Mouse (Mus musculus) limb, embryonic 14.5 days (tissue): ENCODE data around the gene Pcolce. TPM values are rescaled to one million over a fixed set of nuclear protein-coding genes. Genes with fewer than 3 reads are reported as not detected.

Experiments used
- ATAC-seq: fragments of 200-750 bp; cut with Nextera tagmentation; 2 replicates; pipeline ENCODE4 v1.8.0; 2017; ENCODE audit warnings: low read depth, moderate number of reproducible peaks, moderate TSS enrichment; ENCODE audit not compliant: low FRiP score
- DNase-seq: peaks from one replicate; pipeline ENCODE4 v3.0.0-alpha.2; 2015; ENCODE audit warnings: low spot score
- H3K27ac ChIP-seq: fragments of 300-500 bp; sonication (generic); replicated peaks from 2 replicates; pipeline ENCODE4 v1.5.1; 2014; ENCODE audit warnings: low read depth, mild to moderate bottlenecking, low read length, moderate library complexity, mixed read lengths
- H3K27me3 ChIP-seq: fragments of 300-500 bp; sonication (generic); 2 replicates; pipeline ENCODE4 v1.6.1; 2014; ENCODE audit warnings: low read length, mixed read lengths; ENCODE audit not compliant: control insufficient read depth, insufficient read depth
- H3K36me3 ChIP-seq: fragments of 300-500 bp; sonication (generic); 2 replicates; pipeline ENCODE4 v1.6.1; 2014; ENCODE audit warnings: mild to moderate bottlenecking, low read length, moderate library complexity, mixed read lengths; ENCODE audit not compliant: control insufficient read depth, insufficient read depth
- H3K4me1 ChIP-seq: fragments of 300-500 bp; sonication (generic); 2 replicates; pipeline ENCODE4 v1.6.1; 2014; ENCODE audit warnings: antibody characterized with exemption, low read length, mixed read lengths; ENCODE audit not compliant: control insufficient read depth, insufficient read depth
- H3K4me2 ChIP-seq: fragments of 300-500 bp; sonication (generic); replicated peaks from 2 replicates; pipeline ENCODE4 v1.6.1; 2014; ENCODE audit warnings: low read depth, mild to moderate bottlenecking, low read length, moderate library complexity; ENCODE audit not compliant: severe bottlenecking
- H3K4me3 ChIP-seq: fragments of 300-500 bp; sonication (generic); replicated peaks from 2 replicates; pipeline ENCODE4 v1.5.1; 2014; ENCODE audit warnings: low read length
- H3K9ac ChIP-seq: fragments of 300-500 bp; sonication (generic); 2 replicates; pipeline ENCODE4 v1.6.1; 2014; ENCODE audit warnings: mild to moderate bottlenecking, low read depth, low read length, moderate library complexity; ENCODE audit not compliant: severe bottlenecking
- H3K9me3 ChIP-seq: fragments of 300-500 bp; sonication (generic); 2 replicates; pipeline ENCODE4 v1.6.1; 2016; ENCODE audit warnings: low read length; ENCODE audit not compliant: control insufficient read depth
- POLR2A ChIP-seq: fragments of 200-500 bp; IDR thresholded peaks from 2 replicates; pipeline ENCODE4 v1.8.0; 2012; ENCODE audit warnings: inconsistent platforms, mild to moderate bottlenecking, moderate library complexity, borderline replicate concordance; ENCODE audit not compliant: insufficient read depth, insufficient read length; ENCODE audit errors: extremely low read depth
- WGBS: fragments of 180-500 bp; shearing (Covaris S2); extraction: QIAGEN DNeasy Blood & Tissue Kit; methylation state at CpG from one replicate; pipeline ENCODE4 v1.1.7; 2014; 5-methylcytosine and 5-hydroxymethylcytosine counted together
- polyA plus RNA-seq, 2 experiments: library from polyadenylated mRNA; depleted of rRNA in 1 of 2; stranded (reverse) in 1 of 2; unstranded in 1 of 2; fragments of >200 nt; fragmentation: Nextera tagmentation in 1 of 2; extraction: Ambion mirVana in 1 of 2; gene quantifications; 2 replicates each; pipeline versions ENCODE4 v1.2.1 to v1.2.3; 2012 to 2014

Pcolce gene
- polyA plus RNA-seq, 2 experiments: 227 to 267 TPM

DNA sequence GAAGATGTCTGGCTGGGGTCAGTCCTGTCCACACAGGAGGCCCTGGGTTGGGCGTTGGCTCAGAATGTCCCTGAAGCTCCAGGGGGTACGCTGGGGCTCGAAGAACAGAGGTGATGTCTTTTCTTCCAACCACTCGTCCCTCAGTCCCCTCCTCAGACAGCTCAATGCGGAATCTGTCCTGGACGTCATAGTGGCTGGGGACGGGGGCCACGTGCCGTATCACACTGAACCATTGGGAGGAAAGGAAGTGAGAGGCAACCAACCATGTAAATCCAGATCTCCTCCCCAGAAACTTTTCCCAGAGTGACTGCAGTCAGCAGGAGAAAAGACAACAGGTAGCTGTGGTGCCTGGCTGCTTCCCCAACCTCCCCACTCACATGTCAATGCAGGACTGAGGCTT is 14.0 kb downstream of the Pcolce start:
- 61% methylated on average over 9 of the region's 9 CpGs for WGBS
- no peak overlapping the region for H3K27ac ChIP-seq
- DNase-seq: no peak

GRCm38 (mm10) chr5:137598100-137598826 is 15.3 kb downstream of the Pcolce start:
- ATAC-seq (no peak), DNase-seq (no peak)
- H3K27me3 ChIP-seq: no peaks in the 10 kb centered on the region
- H3K4me2 ChIP-seq: no peak overlapping the region
- peaks cover 16% of the 10 kb centered on the region for H3K4me1 ChIP-seq
- no peak overlapping the region for H3K4me3 ChIP-seq
- no peak overlapping the region for H3K27ac ChIP-seq
- no peak overlapping the region for H3K9ac ChIP-seq
- no peaks in the 10 kb centered on the region for H3K9me3 ChIP-seq
- WGBS: 97% methylated on average over 2 of the region's 2 CpGs
- TF ChIP-seq POLR2A: no peak
- H3K36me3 ChIP-seq: 0 out of 2 replicates have a peak, but pooled peaks cover 9% of the 10 kb centered on the region

More for the DNA sequence above, 14.0 kb downstream of the Pcolce start:
- TF ChIP-seq POLR2A: no peak
- no peaks in the 10 kb centered on the region for H3K27me3 ChIP-seq
- ATAC-seq: no peak
- H3K4me2 ChIP-seq: peak overlapping the region; percentile 95
- peak overlapping the region; percentile 78 for H3K4me3 ChIP-seq
- 0 out of 2 replicates have a peak, but pooled peaks cover 9% of the 10 kb centered on the region for H3K36me3 ChIP-seq
- peaks cover 20% of the 10 kb centered on the region for H3K4me1 ChIP-seq
- no peaks in the 10 kb centered on the region for H3K9me3 ChIP-seq
- peak overlapping the region; percentile 79 for H3K9ac ChIP-seq

DNA sequence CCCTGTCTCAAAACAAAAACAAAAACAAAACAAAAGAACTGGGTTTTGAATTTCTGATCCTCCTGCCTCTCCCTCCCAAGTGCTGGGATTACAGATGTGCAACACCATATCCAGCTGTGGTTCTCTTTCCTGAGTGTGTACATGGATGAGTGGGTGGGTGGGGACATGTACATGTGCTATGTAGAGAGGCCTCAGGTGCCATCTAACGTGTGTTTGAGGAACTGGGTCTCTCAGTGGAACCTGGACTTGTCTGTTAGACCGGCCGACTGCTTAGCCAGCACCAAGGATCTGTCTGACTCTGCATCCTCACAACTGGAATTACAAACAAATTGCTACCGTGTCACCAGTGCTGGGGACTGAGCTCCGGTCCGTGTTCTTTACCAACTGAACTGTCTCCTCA is 16.0 kb downstream of the Pcolce start:
- no peak for TF ChIP-seq POLR2A
- DNase-seq (no peak), ATAC-seq (no peak)
- no peak overlapping the region for H3K27ac ChIP-seq
- H3K36me3 ChIP-seq: 0 out of 2 replicates have a peak, but pooled peaks cover 9% of the 10 kb centered on the region
- no peak overlapping the region for H3K9ac ChIP-seq
- 95% methylated on average over 6 of the region's 6 CpGs for WGBS
- peaks cover 15% of the 10 kb centered on the region for H3K4me1 ChIP-seq
- H3K27me3 ChIP-seq: no peaks in the 10 kb centered on the region
- H3K4me3 ChIP-seq: no peak overlapping the region
- H3K9me3 ChIP-seq: no peaks in the 10 kb centered on the region
- no peak overlapping the region for H3K4me2 ChIP-seq

- no peak for TF ChIP-seq POLR2A
- Histone ChIP-seq H3K27me3 (no peaks in the 10 kb centered on the region), H3K36me3 (0 out of 2 replicates have a peak, but pooled peaks cover 9% of the 10 kb centered on the region), H3K9ac (no peak overlapping the region), H3K4me2 (no peak overlapping the region), H3K4me1 (peaks cover 11% of the 10 kb centered on the region; the same call in 1 of the 2 replicates), H3K4me3 (0 out of 2 replicates have a peak overlapping the region, but pooled peaks have one; percentile 7), H3K27ac (no peak overlapping the region), H3K9me3 (no peaks in the 10 kb centered on the region)
- ATAC-seq: no peak
- 40% methylated on average over 26 of the region's 30 CpGs for WGBS
- no peak for DNase-seq
These were observed 16.9 kb downstream of the Pcolce start for GRCm38 (mm10) chr5:137596601-137597261.

DNA sequence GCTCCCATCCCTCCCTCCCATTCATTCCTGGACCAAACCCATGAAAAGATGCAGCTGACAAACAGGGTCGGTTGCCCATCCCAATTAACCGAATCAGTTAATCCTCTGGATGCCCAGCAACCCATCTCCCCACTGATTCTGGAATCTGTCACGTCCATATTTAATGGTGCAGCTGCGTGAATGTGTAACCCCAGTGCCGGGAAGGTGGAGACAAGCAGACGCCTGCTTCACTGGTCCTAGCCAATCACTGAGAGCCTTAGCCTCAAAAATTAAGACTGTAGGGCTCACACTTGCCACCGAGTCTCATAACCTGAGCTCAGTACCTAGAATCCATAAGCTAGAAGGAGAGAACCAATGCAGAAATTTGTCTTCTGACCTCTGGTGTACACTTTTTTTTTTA is 17.7 kb downstream of the Pcolce start:
- H3K27ac ChIP-seq: no peak overlapping the region
- H3K4me2 ChIP-seq: no peak overlapping the region
- no peak overlapping the region for H3K9ac ChIP-seq
- H3K4me3 ChIP-seq: no peak overlapping the region
- 77% methylated on average over 7 of the region's 7 CpGs for WGBS
- ATAC-seq (no peak), DNase-seq (no peak)
- H3K4me1 ChIP-seq: peaks cover 11% of the 10 kb centered on the region; the same call in 1 of the 2 replicates
- H3K27me3 ChIP-seq: no peaks in the 10 kb centered on the region
- H3K9me3 ChIP-seq: no peaks in the 10 kb centered on the region
- H3K36me3 ChIP-seq: 0 out of 2 replicates have a peak, but pooled peaks cover 9% of the 10 kb centered on the region
- TF ChIP-seq POLR2A: no peak
